Mouse (Mus musculus): ENCODE data around the gene Wnt10b. TPM values are rescaled to one million over a fixed set of nuclear protein-coding genes. Genes with fewer than 3 reads are reported as not detected.

Gene Wnt10b
- polyA plus RNA-seq, 1 experiment: not detected

DNA sequence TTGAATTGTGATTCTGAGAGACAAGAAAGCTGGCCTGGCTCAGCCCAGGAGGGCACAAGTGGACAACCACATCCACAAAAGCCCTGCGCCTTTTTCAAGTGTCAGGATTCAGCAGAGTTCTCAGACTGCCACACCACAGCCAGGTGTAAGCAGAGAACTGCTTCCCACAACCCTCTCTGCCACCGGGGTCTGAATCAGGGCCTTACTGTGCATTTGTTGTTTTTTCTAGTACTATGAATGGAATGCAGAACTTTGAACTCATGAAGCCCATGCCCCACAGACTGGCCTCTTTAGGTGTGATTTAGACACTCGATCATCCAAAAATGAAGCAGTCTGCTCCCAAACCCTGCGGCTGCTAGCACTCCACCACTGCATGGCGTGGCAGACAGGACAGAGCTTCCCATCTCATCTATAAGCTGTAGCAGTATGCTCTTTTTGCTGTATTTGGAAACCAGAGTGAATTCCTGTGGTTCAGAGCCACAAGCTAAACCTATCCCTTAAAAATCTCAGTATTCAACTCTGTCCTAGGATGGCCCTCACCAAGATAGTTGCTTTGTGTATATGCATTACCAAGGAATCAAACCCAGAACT lies 43.9 kb downstream of the Wnt10b start:
- peaks cover 3% of the 10 kb centered on the region for H3K4me1 ChIP-seq (ENCODE audit: control insufficient read depth, insufficient read depth, low read length)
- H3K27ac ChIP-seq (ENCODE audit: insufficient read depth, low read depth, low read length): no peak overlapping the region
- H3K4me3 ChIP-seq (ENCODE audit: insufficient read depth, low read length): no peak overlapping the region
- no peak for TF ChIP-seq POLR2A (IDR thresholded peaks at IDR 0.05; ENCODE audit: borderline replicate concordance, low read depth, low read length)
- no peak for TF ChIP-seq CTCF (IDR thresholded peaks at IDR 0.05; ENCODE audit: low read depth, low read length)

- TF ChIP-seq CTCF (IDR thresholded peaks at IDR 0.05; ENCODE audit: low read depth, low read length) (no peak), POLR2A (IDR thresholded peaks at IDR 0.05; ENCODE audit: borderline replicate concordance, low read depth, low read length) (no peak)
- no peak overlapping the region for H3K27ac ChIP-seq (ENCODE audit: insufficient read depth, low read depth, low read length)
- H3K4me3 ChIP-seq (ENCODE audit: insufficient read depth, low read length): no peak overlapping the region
- peaks cover 7% of the 10 kb centered on the region for H3K4me1 ChIP-seq (ENCODE audit: control insufficient read depth, insufficient read depth, low read length)
These were observed 44.6 kb downstream of the Wnt10b start for GRCm38 (mm10) chr15:98733370-98733769.

DNA sequence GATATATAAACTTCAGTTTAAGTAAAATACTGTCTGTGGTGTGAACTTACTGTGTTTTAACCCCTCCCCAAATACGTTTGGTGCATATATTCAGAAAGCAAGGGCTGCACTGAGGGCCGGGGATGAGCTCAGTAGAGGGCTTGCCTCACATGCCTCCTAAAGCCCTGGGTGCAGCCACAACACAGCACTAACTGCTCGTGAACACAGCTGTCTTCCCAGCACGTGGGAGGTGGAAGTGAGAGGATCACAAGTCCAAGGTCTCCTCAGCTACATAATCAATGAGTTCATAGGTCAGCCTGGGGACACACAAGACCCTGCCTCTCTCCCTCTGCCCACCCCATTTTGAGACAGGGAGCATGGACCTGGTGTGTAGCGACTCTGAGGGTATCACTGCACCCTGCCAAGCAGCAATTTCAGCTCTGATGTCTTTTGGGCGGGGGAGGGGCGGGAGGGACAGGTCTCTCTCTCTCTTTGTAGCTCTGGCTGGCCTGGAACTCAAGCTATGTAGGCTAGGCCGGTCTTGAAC lies 45.9 kb downstream of the Wnt10b start:
- Histone ChIP-seq H3K4me1 (ENCODE audit: control insufficient read depth, insufficient read depth, low read length) (peaks cover 11% of the 10 kb centered on the region), H3K4me3 (ENCODE audit: insufficient read depth, low read length) (no peak overlapping the region), H3K27ac (ENCODE audit: insufficient read depth, low read depth, low read length) (no peak overlapping the region)
- TF ChIP-seq POLR2A (IDR thresholded peaks at IDR 0.05; ENCODE audit: borderline replicate concordance, low read depth, low read length): no peak
- no peak for TF ChIP-seq CTCF (IDR thresholded peaks at IDR 0.05; ENCODE audit: low read depth, low read length)

GRCm38 (mm10) chr15:98730790-98731189 lies 47.2 kb downstream of the Wnt10b start:
- TF ChIP-seq POLR2A (IDR thresholded peaks at IDR 0.05; ENCODE audit: borderline replicate concordance, low read depth, low read length) (no peak), CTCF (IDR thresholded peaks at IDR 0.05; ENCODE audit: low read depth, low read length) (no peak)
- Histone ChIP-seq H3K27ac (ENCODE audit: insufficient read depth, low read depth, low read length) (no peak overlapping the region), H3K4me1 (ENCODE audit: control insufficient read depth, insufficient read depth, low read length) (peaks cover 15% of the 10 kb centered on the region), H3K4me3 (ENCODE audit: insufficient read depth, low read length) (no peak overlapping the region)

GRCm38 (mm10) chr15:98729791-98730545 lies 48.0 kb downstream of the Wnt10b start:
- Histone ChIP-seq H3K4me3 (ENCODE audit: insufficient read depth, low read length) (no peak overlapping the region), H3K4me1 (ENCODE audit: control insufficient read depth, insufficient read depth, low read length) (peaks cover 15% of the 10 kb centered on the region), H3K27ac (ENCODE audit: insufficient read depth, low read depth, low read length) (no peak overlapping the region)
- no peak for TF ChIP-seq POLR2A (IDR thresholded peaks at IDR 0.05; ENCODE audit: borderline replicate concordance, low read depth, low read length)
- TF ChIP-seq CTCF (IDR thresholded peaks at IDR 0.05; ENCODE audit: low read depth, low read length): no peak

GRCm38 (mm10) chr15:98728366-98728765 lies 49.6 kb downstream of the Wnt10b start:
- Histone ChIP-seq H3K4me1 (ENCODE audit: control insufficient read depth, insufficient read depth, low read length) (peaks cover 15% of the 10 kb centered on the region), H3K27ac (ENCODE audit: insufficient read depth, low read depth, low read length) (no peak overlapping the region), H3K4me3 (ENCODE audit: insufficient read depth, low read length) (peak overlapping the region; percentile 75)
- no peak for TF ChIP-seq POLR2A (IDR thresholded peaks at IDR 0.05; ENCODE audit: borderline replicate concordance, low read depth, low read length)
- no peak for TF ChIP-seq CTCF (IDR thresholded peaks at IDR 0.05; ENCODE audit: low read depth, low read length)

GRCm38 (mm10) chr15:98727443-98728321 lies 50.3 kb downstream of the Wnt10b start, which contains the start of gene Fkbp11:
Fkbp11 (minus strand) TSS chr15:98728198.
- Histone ChIP-seq H3K4me3 (ENCODE audit: insufficient read depth, low read length) (peak within 1 kb of the TSS; percentile 75), H3K27ac (ENCODE audit: insufficient read depth, low read depth, low read length) (no peak within 1 kb of the TSS), H3K4me1 (ENCODE audit: control insufficient read depth, insufficient read depth, low read length) (peaks cover 15% of the 10 kb centered on the region)
- TF ChIP-seq CTCF (IDR thresholded peaks at IDR 0.05; ENCODE audit: low read depth, low read length) (no peak), POLR2A (IDR thresholded peaks at IDR 0.05; ENCODE audit: borderline replicate concordance, low read depth, low read length) (peak; percentile 60; the same call in 1 of the 2 replicates)

GRCm38 (mm10) chr15:98726746-98727145 lies 51.2 kb downstream of the Wnt10b start:
- H3K27ac ChIP-seq (ENCODE audit: insufficient read depth, low read depth, low read length): no peak overlapping the region
- H3K4me1 ChIP-seq (ENCODE audit: control insufficient read depth, insufficient read depth, low read length): peaks cover 15% of the 10 kb centered on the region
- TF ChIP-seq POLR2A (IDR thresholded peaks at IDR 0.05; ENCODE audit: borderline replicate concordance, low read depth, low read length) (no peak), CTCF (IDR thresholded peaks at IDR 0.05; ENCODE audit: low read depth, low read length) (no peak)
- peak overlapping the region; percentile 75 for H3K4me3 ChIP-seq (ENCODE audit: insufficient read depth, low read length)

DNA sequence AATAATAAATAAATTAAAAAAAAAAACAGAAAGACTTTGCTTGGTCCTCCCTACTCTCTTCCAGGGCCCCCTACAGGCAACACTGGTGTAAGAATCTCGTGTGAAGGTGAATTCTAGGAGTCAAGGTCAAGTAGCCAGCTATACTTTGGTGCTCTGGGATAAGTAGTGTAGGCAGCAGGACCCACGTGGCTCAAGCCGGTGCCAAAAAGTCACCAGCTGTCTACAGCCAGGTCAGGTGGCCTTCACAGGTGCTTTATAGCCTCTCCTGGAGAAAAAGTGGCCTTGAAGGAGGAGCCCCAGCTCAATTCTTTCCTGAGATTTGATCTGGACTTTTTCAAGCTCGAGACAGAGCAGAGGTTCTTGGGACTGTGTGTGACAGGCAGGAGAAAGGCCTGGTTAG lies 51.9 kb downstream of the Wnt10b start:
- H3K4me1 ChIP-seq (ENCODE audit: control insufficient read depth, insufficient read depth, low read length): peaks cover 13% of the 10 kb centered on the region
- no peak overlapping the region for H3K4me3 ChIP-seq (ENCODE audit: insufficient read depth, low read length)
- no peak overlapping the region for H3K27ac ChIP-seq (ENCODE audit: insufficient read depth, low read depth, low read length)
- TF ChIP-seq POLR2A (IDR thresholded peaks at IDR 0.05; ENCODE audit: borderline replicate concordance, low read depth, low read length): no peak
- TF ChIP-seq CTCF (IDR thresholded peaks at IDR 0.05; ENCODE audit: low read depth, low read length): no peak
